Mouse (Mus musculus): ENCODE measurements at regions not wholly inside any gene's neighbourhood (a gene's known extent, or its start where the extent isn't known, plus 50 kb on each side); places are given as distances from the start of the nearest gene placed in this dataset.
"Not testable (repeated sequence)": the region's sequence is repeated elsewhere in the genome, so short reads cannot be mapped to it uniquely, and the experiment has no call there.

DNA sequence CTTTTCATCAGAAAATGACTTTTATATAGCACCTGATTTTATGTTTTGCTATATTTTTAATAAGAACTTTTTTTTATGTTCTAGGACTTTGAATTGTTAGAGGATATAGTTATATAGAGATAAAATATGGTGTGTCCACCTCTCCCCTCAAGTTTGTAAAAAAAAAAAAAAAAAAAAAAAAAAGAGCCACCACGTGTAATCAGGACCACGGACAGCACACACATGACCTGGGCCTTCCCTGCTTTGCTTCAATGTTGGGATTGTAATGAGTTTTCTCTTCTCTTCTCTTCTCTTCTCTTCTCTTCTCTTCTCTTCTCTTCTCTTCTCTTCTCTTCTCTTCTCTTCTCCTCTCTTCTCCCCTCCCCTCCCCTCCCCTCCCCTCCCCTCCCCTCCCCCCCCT, 78.5 kb downstream of the 1700010I14Rik start:
- not testable (repeated sequence) for DNase-seq

DNA sequence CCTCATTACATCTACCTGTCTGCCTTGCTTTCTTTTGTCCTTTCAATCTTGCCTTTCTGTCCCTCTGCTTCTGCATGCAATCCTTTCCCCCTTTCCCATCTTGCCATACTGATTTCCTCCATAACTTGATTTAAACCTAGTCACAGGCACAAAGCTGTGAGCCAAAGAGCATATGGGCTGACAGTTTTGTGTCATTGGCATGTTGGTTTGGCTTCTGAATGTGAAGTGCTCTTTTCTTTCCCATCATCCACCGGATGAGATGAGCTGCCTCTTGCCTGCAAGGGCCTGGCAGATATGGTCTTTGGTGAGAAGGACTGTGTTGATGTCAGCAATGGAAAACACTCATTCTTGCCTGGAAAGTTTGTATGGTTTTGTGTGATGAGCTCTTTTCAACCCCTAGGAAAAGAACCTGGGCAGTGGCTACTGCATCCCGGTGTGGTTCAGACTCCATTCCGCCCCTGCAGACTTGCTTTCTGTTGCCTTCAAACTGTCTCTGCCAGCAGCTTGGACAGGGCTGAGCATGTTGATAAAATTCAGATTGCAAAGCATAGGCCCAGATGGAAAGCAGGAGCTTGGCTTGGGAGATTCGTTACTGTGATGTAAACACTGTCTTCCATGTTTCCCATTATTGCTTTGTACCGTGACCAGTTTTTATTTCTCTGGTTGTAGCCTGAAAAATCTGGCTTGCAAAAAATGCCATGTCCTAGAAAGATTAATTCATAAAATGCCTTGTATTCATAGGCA, 80.9 kb downstream of the 1700010I14Rik start:
- DNase-seq: no peak

DNA sequence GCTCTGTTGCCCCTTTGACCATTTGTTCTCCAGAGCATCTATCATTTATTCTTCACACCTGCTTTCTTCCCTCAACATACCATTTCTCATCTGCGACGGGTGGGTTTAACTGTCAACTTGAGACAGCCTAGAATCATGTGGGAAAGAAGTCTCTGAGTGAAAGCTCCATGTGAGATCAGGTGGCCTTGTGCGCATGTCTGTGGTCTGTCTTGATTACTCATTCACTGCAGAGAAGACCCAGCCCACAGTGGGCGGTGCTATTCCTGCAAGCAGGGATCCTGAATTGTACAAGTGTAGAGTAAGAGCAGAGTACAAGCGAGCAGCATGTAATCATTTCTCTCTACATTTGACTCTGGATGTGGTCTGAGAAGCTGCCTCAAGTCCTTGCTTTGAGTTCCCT, 95.5 kb downstream of the 1700010I14Rik start:
- no peak for DNase-seq

DNA sequence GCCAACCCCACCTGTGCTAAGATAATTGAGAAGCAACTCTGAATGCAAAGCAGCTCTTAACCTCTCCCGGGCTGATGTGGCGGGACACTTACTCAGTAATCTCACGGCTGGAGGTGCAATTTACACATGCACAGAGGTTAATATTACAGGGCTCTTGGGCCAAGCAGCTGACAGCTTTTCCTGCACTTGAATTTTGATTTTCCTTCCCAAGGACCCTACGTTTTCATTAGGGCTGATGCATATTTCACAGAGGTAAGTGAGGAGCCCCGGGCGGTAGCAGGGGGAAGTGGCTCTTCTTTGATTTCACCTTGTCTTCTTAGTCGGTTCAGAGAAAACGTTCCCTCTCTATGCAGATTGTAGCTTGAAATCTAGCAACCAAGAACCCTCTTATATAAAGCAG, 139.7 kb downstream of the 1700010I14Rik start:
- no peak for DNase-seq

DNA sequence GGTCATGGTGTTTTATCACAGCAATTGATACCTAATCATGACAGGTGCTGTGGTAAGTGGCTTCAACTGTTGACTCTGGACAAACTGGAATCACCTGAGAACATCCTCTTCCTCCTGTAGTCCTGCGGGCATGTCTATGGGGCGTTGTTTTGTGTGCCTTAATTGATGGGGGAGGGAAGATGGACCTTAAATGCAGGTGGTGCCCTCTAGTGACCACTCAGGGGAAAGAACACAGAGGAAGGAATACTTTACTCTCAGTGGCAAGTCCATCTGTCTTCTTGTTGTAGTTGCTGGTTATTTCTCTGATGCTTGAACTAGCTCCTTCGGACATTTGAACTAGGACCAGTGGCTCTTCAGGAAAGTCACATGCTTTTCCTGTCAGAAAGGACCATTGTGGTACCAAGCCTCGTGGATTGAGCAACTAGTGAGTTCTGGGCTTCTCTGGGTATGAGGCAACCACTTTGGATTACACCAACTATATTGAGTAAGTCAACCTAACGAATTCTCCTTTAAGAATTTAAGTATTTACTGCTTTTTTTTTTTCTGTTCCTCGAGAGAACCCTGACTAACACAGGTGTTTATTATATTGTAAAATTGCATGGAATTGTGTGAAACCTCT, 157.6 kb downstream of the 1700010I14Rik start:
- peak in 1 of 2 experiments; percentile 18 for DNase-seq

DNA sequence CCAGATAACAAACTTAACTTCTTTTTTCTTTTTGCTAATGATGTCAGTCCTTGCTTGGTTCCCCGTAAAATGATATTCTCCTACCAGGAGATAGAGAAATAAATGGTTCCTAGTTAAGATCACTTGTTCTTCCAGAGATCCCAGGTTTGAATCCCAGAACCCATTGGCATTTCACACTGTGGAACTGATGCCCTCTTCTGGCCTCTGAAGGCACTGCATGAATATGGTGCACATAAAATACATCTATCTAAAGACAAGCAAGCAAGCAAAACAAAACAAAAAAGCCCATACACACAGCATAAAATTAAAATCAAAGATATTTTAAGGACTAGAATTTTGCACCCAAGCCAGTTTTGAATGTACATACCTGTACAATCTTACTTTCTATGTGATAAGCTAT, 162.5 kb downstream of the 1700010I14Rik start:
- peak; percentile 30 to 33 for DNase-seq

DNA sequence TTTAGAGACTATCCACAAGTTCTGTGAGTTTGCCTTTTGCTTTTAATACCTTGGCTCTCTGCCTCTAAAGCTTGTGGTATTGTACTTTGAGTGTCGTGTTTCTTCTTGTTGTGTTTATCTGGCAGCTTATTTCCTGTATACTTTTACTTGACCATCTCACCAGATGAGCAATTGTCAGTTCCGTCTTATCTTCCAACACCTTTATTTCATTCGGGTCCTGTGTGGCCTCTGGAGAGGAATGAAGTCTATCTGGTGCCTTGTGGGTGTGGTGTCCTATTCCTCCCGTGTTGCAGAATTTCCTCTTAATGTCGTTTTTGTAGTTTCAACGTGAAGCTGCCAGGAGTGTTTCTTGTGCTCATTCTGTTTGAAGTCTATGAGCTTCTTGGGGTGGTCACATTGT, 174.0 kb downstream of the 1700010I14Rik start:
- DNase-seq: no peak

DNA sequence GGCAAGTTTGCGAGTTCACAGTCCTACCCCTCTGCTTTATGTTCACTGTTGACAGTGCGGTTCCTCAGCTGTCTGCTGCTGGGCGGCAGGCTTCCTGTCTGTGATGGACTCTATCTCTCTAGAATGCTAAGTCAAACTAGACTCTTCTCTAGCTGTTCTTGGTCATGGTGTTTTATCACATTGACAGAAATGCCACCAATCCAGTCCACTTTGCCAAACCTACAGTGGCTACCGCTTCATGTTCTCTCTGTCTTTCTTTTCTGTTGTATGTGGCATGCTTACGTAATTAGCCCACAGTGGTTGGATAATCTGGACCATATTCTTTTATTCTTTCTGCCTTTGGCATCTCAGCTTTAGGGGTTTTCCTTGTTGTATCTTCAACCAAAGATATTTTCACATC, 174.5 kb downstream of the 1700010I14Rik start:
- no peak for DNase-seq

DNA sequence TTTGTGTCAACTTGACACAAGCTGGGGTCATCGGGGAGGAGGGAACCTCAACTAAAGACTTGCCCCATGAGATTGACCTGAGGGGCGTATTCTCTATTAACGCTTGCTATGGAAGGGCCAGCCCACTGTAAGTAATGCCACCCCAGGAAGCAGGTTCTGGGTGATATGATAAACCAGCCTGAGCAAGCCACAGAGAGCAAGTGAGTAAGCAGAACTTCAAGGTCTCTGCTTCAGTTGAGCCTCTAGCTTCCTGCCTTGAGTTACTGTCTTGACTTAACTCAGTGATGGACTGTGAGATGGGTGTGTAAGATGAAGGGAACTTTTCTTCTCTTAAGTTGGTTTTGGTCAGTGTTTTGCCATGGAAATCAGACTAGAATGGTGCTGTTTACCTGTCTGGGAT, 175.2 kb downstream of the 1700010I14Rik start:
- DNase-seq: no peak

DNA sequence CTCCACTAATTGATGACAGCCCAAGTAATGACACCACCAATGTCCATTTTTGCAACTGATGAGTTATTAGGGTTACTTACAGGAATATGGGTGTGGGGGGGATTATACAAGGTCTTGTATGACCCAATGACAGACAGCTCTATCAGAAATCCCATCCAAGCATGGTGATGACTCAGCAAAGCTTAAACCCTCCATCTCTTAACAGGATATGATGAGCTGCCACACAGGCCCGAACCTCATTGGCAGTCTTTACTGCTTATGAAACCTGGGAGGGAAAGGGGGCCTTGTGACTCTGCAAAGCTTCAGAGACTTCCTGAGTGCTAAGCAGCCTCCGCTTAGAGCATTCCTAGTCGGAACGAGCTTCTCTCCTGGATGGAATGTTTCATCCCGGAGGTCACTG, 176.4 kb downstream of the 1700010I14Rik start:
- no peak for DNase-seq

DNA sequence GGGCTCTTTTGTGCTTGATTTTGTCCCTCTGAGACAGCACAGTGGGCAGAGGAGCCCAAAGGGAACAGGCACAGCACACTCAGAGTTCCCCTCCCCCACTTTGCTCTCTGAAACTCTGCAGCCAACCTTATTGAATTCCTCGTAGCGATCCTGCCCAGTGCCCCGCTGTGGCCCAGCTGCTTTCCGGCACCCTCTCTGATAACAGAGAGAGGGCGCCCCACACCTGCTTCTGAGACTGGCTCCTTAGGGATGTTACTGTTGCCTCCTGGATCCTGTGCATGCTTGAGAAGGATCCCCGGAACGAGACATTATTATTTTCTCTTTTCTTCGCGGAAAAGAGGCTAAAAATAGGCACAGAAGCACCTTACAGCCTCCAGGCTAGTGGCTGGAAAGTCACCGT, 179.0 kb downstream of the 1700010I14Rik start:
- DNase-seq: peak; percentile 88 to 91

DNA sequence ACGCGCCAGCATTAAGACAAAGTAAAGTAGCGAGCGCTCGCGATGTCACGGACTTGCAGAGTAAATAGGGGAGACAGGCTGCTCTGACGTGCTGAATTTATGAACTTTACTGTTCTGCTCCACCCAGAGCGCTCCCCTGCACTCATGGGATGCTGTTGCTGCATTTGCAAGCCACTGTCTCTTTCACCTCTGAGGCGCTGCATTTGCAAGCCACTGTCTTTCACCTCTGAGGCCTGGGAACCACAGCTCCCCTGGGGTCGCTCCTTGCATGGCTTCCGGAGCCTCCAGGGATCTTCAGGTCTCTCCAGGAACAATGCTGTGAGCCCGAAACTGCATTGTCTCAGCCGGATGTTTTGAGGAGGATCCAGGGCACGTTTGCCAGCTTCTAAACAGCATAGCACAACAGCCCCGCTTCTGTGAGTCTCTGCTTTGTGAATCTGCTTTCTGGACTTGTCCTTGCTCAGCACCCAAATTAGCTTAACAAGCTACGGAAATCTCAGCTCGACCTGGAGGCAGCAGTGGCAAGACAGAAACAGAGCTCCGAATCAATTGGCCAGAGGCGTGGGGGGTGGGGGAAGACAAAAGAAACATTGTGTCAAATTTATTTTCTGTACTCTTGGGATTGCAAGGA, 179.6 kb downstream of the 1700010I14Rik start:
- DNase-seq: peak; percentile 65 to 69

DNA sequence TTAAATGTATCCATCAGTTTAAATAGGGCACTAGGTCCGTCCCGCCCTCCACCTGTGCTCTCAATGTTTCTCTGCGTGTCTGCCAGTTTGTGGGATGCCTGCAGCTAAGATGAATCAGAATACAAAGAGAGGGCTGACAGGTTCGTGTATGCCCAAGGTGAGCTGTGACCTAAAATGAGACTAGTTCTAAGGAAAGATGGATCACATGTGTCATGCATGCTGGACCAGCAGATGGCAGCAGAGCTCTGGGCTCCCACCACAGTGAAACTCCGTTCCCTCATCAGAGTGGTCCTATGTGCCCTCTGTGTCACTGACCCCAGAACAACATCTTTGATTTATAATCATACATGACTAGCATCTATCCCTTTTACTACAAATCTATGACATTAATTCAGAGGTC, 180.3 kb downstream of the 1700010I14Rik start:
- DNase-seq: peak; percentile 95 to 97

DNA sequence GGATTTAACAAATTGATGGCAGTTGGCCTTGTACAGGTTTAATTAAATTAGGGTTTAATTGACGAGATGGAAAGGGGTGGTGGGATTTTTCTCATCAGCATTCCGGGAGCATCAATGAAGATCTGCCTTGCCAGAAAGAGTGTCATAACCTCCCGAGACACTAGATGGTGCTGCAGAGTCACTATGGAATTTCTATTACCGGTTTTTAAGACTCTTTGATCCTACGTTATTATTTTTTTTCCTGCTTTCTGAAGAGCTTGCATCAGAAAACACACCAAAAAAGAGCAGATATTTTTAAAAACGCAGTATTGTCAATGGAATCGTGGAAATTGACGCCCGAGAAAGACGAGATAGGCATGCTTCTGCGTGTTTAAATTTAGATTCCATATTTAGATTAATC, 181.2 kb downstream of the 1700010I14Rik start:
- DNase-seq: peak; percentile 89 to 92

DNA sequence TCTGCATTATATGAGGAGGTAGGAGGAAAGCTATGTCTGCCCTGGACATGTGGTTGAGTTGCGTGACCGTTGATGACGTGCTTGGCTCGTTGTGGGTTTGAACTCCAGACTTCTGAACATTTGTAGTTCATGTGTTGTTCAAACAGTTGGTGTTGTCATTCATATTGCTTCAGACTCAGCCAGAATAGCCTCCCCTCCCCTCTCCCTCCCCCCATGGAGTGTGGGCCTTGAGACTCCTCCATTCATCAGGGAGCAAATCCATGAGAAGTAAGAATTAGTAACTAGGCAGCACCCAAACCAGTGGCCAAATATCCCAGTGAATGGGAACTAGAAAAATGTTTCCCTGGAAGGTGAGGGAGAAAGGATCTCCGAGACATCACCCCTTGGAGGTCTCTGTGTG, 209.0 kb downstream of the 1700010I14Rik start:
- DNase-seq: peak in 1 of 2 experiments; percentile 11

DNA sequence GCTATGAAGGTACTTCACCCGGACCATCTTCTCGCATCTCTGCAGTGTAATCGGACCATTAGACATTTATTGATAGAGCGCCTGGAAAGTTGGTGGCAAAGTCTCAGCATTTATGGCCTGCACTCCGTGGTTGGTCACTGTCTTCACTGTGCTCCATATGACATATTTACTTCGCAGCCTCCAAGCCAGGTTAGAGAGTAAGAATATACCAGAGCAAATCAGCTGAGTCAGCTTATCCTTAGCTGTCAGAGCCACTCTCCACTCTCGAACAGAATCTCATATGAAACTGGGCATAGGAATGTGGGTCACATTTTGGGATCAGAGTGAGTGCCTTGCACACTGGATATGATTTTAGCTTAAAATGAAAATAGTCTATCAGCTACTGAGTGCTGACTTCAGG, 212.3 kb downstream of the 1700010I14Rik start:
- no peak for DNase-seq

DNA sequence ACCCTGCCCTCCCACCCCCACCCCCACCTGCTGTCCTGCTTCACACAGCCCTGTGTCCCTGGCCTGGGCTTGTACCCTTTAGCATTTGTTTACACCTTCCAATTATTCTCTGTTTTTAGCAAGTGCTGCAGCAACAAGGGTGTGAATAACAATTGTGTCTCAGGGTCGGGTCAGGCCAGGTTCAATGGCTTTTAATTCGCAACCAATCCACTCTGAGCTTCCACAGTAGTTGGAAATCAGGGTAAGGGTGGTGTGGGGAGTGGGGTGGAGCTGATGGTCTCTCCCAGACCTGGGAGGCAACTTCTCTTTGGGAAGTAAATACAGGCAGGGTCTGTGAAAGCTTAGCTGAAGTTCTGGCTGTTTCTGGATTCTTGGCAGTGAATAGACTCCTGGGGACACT, 214.4 kb downstream of the 1700010I14Rik start:
- DNase-seq: peak in 1 of 2 experiments; percentile 7

DNA sequence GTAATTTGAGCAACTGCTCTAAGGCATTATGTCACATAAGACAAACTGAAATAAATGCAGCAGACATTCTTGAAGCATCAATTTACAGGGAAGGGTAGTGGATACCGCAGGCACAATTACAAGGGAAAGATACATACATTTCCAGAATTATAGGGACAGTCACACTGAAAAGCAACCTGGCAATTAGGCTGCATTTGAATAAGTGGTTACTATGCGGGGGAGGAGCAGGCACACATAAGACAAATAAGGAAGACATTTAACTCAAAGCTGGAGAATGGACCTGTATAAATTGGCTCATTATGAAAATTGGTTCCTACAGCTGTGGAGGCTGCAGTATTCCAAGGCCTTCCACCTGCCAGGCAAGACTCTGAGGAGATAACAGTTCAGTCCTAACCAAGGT, 211.2 kb upstream of the Gm17728 start:
- DNase-seq: no peak

DNA sequence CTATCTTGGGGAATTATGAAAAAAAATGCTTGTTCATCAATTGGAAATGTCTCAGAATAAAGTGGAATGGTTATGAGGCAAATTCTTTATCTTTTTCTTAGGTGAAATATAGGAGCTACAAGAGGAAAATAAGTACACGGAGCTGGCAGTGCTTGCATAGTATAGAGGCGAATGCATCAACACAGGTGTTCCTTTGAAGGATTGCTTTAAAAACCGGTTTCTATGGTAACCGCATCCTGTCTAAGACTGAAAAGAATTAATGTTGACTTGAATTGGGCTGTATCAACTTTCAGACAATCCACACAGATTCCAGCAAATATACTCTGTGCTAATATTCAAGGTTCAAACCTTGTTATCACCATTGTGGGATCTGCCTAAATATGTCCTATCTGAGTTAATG, 198.8 kb upstream of the Gm17728 start:
- DNase-seq: no peak

DNA sequence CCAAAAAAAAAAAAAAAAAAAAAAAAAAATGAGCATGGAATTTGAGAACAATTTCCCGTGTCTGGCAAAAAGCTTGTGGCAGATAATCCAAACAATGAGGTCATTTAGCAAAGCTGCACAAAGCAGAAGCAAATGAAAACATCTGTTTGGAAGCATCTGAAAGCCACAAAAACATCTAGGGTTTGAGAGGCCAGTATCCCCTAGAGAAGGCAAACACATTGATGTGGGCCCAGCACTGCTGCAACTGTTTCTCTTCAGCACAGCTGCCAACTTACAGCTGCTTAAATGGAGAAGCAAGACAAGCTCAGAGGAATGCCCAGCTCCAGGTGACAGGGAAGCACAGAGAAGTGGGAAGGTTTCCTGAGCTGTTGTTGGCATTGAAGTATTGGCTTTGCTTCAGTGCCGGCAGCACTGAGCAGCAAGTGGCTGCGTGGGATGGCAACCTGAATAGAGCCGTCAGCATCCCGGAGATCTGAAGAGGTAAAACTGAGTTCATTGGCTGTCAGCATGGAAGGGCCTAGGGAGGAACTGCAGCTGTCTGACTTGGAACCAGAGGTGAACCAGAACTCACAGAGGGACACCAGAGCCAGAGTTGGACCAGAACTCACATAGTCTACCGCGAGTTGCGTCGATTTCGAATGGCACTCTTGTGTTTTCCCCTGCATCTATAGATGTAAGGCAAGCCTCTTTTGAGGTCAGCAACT, 193.8 kb upstream of the Gm17728 start:
- DNase-seq: peak; percentile 22 to 34

DNA sequence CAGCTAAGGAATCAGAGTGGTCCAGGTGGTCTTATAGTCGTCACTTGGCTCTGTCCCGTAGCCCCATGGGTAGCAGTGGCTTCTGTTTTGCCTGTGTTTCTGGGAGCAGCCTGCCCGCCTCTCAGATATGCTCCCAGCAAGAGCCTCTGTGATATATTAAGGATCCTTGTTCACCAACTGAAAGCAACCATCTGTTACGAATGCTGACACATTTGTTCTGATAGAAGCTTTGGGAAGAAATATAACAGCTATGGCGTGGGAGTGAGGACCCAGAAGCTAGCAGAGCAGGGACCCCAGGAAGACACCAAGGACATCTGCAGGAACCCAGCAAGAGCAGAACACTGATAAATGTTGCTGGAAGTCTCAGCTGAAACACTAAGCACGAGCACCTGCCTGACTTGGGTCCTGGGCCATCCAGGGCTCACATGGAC, 186.7 kb upstream of the Gm17728 start:
- DNase-seq: peak; percentile 58 to 70

DNA sequence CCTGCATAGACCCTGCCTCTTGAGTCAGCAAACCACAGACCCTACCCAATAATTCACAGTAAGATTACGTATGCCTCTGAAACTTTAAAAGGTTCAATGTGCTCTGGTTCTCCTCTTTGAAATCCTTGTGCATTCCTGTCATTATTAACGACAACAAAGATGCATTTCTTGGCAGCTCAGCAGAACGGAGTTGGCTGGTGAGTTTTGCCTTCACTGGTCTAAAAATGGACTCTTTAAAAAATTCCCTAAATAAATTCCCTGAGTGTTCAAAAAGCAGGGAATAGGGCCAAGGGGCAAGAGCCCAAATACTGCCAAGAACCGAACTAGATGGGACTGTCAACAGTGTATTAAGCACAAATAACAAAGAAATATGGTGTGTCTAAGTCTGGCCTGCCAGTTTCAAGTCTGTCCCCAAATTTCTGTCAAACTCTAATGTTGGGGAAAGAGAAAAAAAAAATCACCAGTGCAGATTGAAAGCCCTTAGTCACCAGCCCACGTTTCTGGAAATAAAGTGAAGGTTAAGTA, 163.2 kb upstream of the Gm17728 start:
- peak; percentile 17 to 22 for DNase-seq

DNA sequence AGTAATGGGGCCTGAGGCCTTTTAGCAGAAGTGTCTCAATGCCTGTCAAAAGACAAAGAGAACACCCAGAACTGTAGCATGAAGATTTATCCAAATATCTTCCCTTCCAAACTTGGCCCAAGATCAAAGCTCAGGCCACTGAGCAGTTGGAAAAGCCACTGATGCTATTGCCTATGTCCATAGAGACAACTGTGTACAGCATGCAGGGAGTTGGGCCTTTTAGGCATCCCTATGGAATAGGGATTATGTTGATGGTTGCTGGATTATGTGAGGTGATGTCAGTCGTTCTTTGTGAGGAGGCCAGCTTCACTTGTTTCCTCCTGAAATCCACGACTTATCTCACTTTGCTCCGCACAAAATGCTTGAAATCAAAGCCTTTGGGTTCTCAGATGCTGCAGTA, 153.1 kb upstream of the Gm17728 start:
- no peak for DNase-seq

Data from cerebellum, postnatal 10 days (tissue).